In the genomic region with DNA sequence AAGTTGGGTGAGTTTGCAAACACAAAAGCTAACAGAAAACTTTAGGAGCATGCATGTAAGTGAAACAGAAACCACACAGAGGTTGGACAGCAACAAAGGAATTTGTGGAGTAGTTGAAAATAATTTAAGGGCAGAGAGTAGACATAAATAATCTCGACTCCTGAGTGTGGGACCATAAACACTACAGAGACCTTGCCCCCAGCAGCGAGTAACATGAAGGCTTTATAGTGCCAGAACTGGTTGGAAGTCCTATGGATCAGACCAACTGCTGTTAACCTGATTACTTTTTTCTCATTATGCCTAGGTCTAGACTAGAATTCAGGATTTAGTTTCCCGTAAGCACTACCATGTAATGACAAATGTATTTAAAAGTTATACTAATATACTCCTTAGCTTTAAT, we compare ENCODE assay signal across 28 mouse cellular contexts. TPM values are rescaled to one million over a fixed set of nuclear protein-coding genes. Genes with fewer than 3 reads are reported as not detected.
A peak's percentile ranks its signal among the peaks of the same experiment; 100 is the strongest.
DNase-seq lines count a peak whose midpoint lies in the region; ATAC-seq lines count a peak whose summit lies in the region.
"Had no signal": no experiment of that assay in that cellular context is flagged by ENCODE, and none has a peak within 500 bp of the region (broad histone marks: within the 10 kb centered on the region; RNA-seq: fewer than 3 reads in every experiment).

No protein-coding gene starts in this region.

- H3K9me3 ChIP-seq in limb, embryonic 10.5 days (replicated peaks) = no peaks in the 10 kb centered on the region
- H3K9me3 ChIP-seq in limb, embryonic 12.5 days = no peaks in the 10 kb centered on the region
- H3K9me3 ChIP-seq: embryonic facial prominence, embryonic 13.5 days; embryonic facial prominence, embryonic 15.5 days; forebrain, embryonic 10.5 days; forebrain, embryonic 12.5 days; G1E had no signal

- H3K4me3 ChIP-seq in limb, embryonic 10.5 days = no peak overlapping the region
- no peak overlapping the region for H3K4me3 ChIP-seq in limb, embryonic 12.5 days (replicated peaks)
- H3K4me3 ChIP-seq: embryonic facial prominence, embryonic 13.5 days; embryonic facial prominence, embryonic 15.5 days; erythroblast, embryonic 14.5 days; forebrain, embryonic 10.5 days; forebrain, embryonic 12.5 days had no signal

- no peaks in the 10 kb centered on the region for H3K36me3 ChIP-seq in limb, embryonic 10.5 days
- no peaks in the 10 kb centered on the region for H3K36me3 ChIP-seq in limb, embryonic 12.5 days
- H3K36me3 ChIP-seq: embryonic facial prominence, embryonic 13.5 days; embryonic facial prominence, embryonic 15.5 days; forebrain, embryonic 10.5 days; forebrain, embryonic 12.5 days; G1E had no signal

- 49% methylated on average over 3 of the region's 3 CpGs for WGBS in limb, embryonic 10.5 days
- 16% methylated on average over 3 of the region's 3 CpGs for WGBS in limb, embryonic 12.5 days

- H3K27me3 ChIP-seq in limb, embryonic 10.5 days (ENCODE audit: low read depth, poor library complexity, severe bottlenecking) = no peaks in the 10 kb centered on the region
- no peaks in the 10 kb centered on the region for H3K27me3 ChIP-seq in limb, embryonic 12.5 days
- H3K27me3 ChIP-seq: CH12.LX; embryonic facial prominence, embryonic 13.5 days; embryonic facial prominence, embryonic 15.5 days; forebrain, embryonic 12.5 days had no signal

- peak; percentile 37; the same call in 1 of the 2 replicates for ATAC-seq in limb, embryonic 12.5 days (ENCODE audit: insufficient number of reproducible peaks, insufficient read depth, low FRiP score, low TSS enrichment, low read depth)
- ATAC-seq: activated CD4-positive, CD25-positive, alpha-beta regulatory T cell, adult 4 months; CD4-positive, CD25-positive, alpha-beta regulatory T cell, adult 4 months; forebrain, embryonic 14.5 days; forebrain, embryonic 16.5 days; Patski had no signal

- H3K4me1 ChIP-seq in limb, embryonic 10.5 days = peaks cover 7% of the 10 kb centered on the region; the same call in 1 of the 2 replicates
- H3K4me1 ChIP-seq in limb, embryonic 12.5 days (replicated peaks) = peaks cover 4% of the 10 kb centered on the region; the same call in 1 of the 2 replicates
- H3K4me1 ChIP-seq: embryonic facial prominence, embryonic 13.5 days; embryonic facial prominence, embryonic 15.5 days; forebrain, embryonic 12.5 days had no signal

- peak; percentile 6 for DNase-seq in embryo, embryonic 11 days
- no peak for DNase-seq in embryo, embryonic 10.5 days (ENCODE audit: low spot score)
- DNase-seq in forelimb bud, embryonic 11.5 days (ENCODE audit: low read depth, low spot score) = peak; percentile 57
- peak; percentile 39 for DNase-seq in limb, embryonic 10.5 days (ENCODE audit: low spot score)
- DNase-seq in cerebellum, adult 8-10 months = no peak
- DNase-seq in heart, adult 18-20 months = no peak
- DNase-seq: adrenal gland, adult 8-10 months; adrenal gland, postnatal 14 days; adrenal gland, postnatal 36 days; B cell, adult 2 months; cerebellum, adult 11-12 months; cerebellum, adult 2 months; cerebellum, adult 9-11 months; cerebellum, postnatal 14 days; cerebellum, postnatal 36 days had no signal

- no peak overlapping the region for H3K9ac ChIP-seq in limb, embryonic 12.5 days (replicated peaks)
- H3K9ac ChIP-seq: embryonic facial prominence, embryonic 13.5 days; embryonic facial prominence, embryonic 15.5 days; forebrain, embryonic 12.5 days had no signal

- no peak overlapping the region for H3K4me2 ChIP-seq in limb, embryonic 12.5 days
- H3K4me2 ChIP-seq: embryonic facial prominence, embryonic 13.5 days; embryonic facial prominence, embryonic 15.5 days; forebrain, embryonic 12.5 days had no signal

- H3K27ac ChIP-seq in limb, embryonic 10.5 days = no peak overlapping the region
- no peak overlapping the region for H3K27ac ChIP-seq in limb, embryonic 12.5 days
- H3K27ac ChIP-seq: embryonic facial prominence, embryonic 13.5 days; embryonic facial prominence, embryonic 15.5 days; forebrain, embryonic 10.5 days; forebrain, embryonic 12.5 days had no signal

RNA-seq across cellular contexts. Expression of a gene that starts 49.6 kb away (rescaled TPM):
- polyA plus RNA-seq in limb, embryonic 10.5 days (2016; fragmentation: Nextera tagmentation; extraction: Ambion mirVana) = 0.74 and 0.84 TPM in 2 replicates
- 0.59 and 0.61 TPM in 2 replicates for polyA plus RNA-seq in limb, embryonic 12.5 days (2016; fragmentation: Nextera tagmentation; extraction: Ambion mirVana)
- under 1 TPM; 0.28 to 0.42 TPM for total RNA-seq in heart, adult 18-20 months (2021)
- total RNA-seq: CH12.LX had no signal
- polyA plus RNA-seq: activated CD4-positive, CD25-positive, alpha-beta regulatory T cell, adult 4 months; cerebellum, adult 2 months; erythroblast, embryonic 14.5 days; G1E; Patski had no signal

Comparison
In these comparisons a context has a peak if more than half of its experiments do, and no peak if none do; other contexts are left out.
1. DNase-seq: peak in embryo, embryonic 11 days (single experiment), forelimb bud, embryonic 11.5 days (single experiment) and limb, embryonic 10.5 days (single experiment); none in embryo, embryonic 10.5 days (single experiment), cerebellum, adult 8-10 months (single experiment) and heart, adult 18-20 months (0 of 2).